Mouse (Mus musculus) forebrain, postnatal 0 days (tissue): ENCODE measurements at regions not wholly inside any gene's neighbourhood (a gene's known extent, or its start where the extent isn't known, plus 50 kb on each side); places are given as distances from the start of the nearest gene placed in this dataset.

ENCODE experiments used
- ATAC-seq: fragments of 200-750 bp; cut with Nextera tagmentation; 2 replicates; pipeline ENCODE4 v1.8.0; 2017; ENCODE audit warnings: mild to moderate bottlenecking, moderate library complexity
- DNase-seq: peaks from one replicate; pipeline ENCODE4 v3.0.0-alpha.2; 2015
- H3K27ac ChIP-seq: fragments of 300-500 bp; sonication (generic); 2 replicates; pipeline ENCODE4 v1.5.1; 2014; ENCODE audit warnings: low read depth, mild to moderate bottlenecking, antibody characterized with exemption, low read length, moderate library complexity, mixed read lengths
- H3K27me3 ChIP-seq: fragments of 300-500 bp; sonication (generic); 2 replicates; pipeline ENCODE4 v1.6.1; 2014; ENCODE audit warnings: mild to moderate bottlenecking, low read length, mixed read lengths; ENCODE audit not compliant: insufficient read depth
- H3K36me3 ChIP-seq: fragments of 300-500 bp; sonication (generic); 2 replicates; pipeline ENCODE4 v1.6.1; 2014; ENCODE audit warnings: mild to moderate bottlenecking, moderate library complexity; ENCODE audit not compliant: insufficient read depth
- H3K4me1 ChIP-seq: fragments of 300-500 bp; sonication (generic); 2 replicates; pipeline ENCODE4 v1.6.1; 2014; ENCODE audit warnings: antibody characterized with exemption; ENCODE audit not compliant: insufficient read depth
- H3K4me2 ChIP-seq: fragments of 300-500 bp; sonication (generic); 2 replicates; pipeline ENCODE4 v1.6.1; 2014; ENCODE audit warnings: low read depth, mild to moderate bottlenecking, moderate library complexity
- H3K4me3 ChIP-seq: fragments of 300-500 bp; sonication (generic); 2 replicates; pipeline ENCODE4 v1.5.1; 2014; ENCODE audit warnings: low read depth, low read length, mixed read lengths
- H3K9ac ChIP-seq: fragments of 300-500 bp; sonication (generic); 2 replicates; pipeline ENCODE4 v1.6.1; 2014; ENCODE audit warnings: mild to moderate bottlenecking
- H3K9me3 ChIP-seq: fragments of 300-500 bp; sonication (generic); 2 replicates; pipeline ENCODE4 v1.6.1; 2016; ENCODE audit warnings: low read length
- CTCF ChIP-seq: sonication (generic); IDR thresholded peaks from 2 replicates; pipeline ENCODE4 v1.5.1; 2016; ENCODE audit warnings: antibody characterized with exemption, control low read depth, low read depth
- WGBS: fragments of 180-500 bp; shearing (Covaris S2); extraction: QIAGEN DNeasy Blood & Tissue Kit; methylation state at CpG from one replicate; pipeline ENCODE4 v1.1.7; 2014; 5-methylcytosine and 5-hydroxymethylcytosine counted together

DNA sequence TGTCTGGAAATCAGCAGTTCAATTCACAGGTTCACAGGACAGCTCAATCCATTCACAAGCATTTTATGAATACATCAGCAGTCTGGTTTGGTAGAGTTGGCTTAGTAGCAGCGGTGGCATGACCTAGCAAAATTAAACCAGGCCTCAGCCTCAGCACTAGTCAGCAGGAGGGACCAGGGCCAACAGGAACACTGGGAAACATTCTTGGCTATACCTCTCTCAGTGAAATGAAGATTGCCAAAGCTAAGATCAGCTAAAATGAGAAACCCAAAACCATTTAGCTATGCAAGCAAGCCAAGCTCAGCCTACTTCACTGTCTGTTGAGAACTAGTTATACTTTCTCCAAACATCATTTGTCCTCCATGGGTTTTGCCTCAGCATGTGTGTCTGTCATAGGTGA is 945.3 kb downstream of the Basp1 start:
- no peak for TF ChIP-seq CTCF
- no peaks in the 10 kb centered on the region for H3K4me1 ChIP-seq
- H3K4me2 ChIP-seq: no peak overlapping the region
- WGBS: 77% methylated on average over 1 of the region's 1 CpGs
- no peak overlapping the region for H3K27ac ChIP-seq
- no peaks in the 10 kb centered on the region for H3K27me3 ChIP-seq
- ATAC-seq (no peak), DNase-seq (peak; percentile 5)
- H3K36me3 ChIP-seq: no peaks in the 10 kb centered on the region
- H3K9ac ChIP-seq: no peak overlapping the region
- no peak overlapping the region for H3K4me3 ChIP-seq
- H3K9me3 ChIP-seq: no peaks in the 10 kb centered on the region

DNA sequence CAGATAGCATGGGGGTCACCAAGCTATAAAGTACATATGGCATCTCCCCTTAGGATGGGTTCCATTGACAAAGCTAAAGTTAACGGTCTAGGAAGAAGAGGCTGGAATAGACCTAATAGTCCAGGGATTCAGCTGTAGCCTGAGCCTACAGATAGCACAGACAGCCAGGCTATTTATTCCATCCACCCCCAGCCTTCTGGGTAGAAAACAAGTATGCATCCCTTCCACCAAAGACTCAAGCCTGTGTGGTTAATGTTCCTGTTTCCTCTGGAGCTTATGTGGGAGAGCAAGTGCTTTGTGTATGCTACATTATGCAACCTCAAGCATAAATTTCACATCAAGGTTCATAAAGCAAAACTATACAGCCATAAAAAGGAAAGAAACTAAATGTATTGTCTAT is 955.8 kb downstream of the Basp1 start:
- no peak for TF ChIP-seq CTCF
- no peaks in the 10 kb centered on the region for H3K36me3 ChIP-seq
- no peaks in the 10 kb centered on the region for H3K27me3 ChIP-seq
- H3K4me2 ChIP-seq: no peak overlapping the region
- no peak overlapping the region for H3K27ac ChIP-seq
- DNase-seq (no peak), ATAC-seq (no peak)
- no peaks in the 10 kb centered on the region for H3K4me1 ChIP-seq
- no peak overlapping the region for H3K9ac ChIP-seq
- whole genome bisulfite sequencing: 96% methylated on average over 1 of the region's 1 CpGs
- H3K9me3 ChIP-seq: no peaks in the 10 kb centered on the region
- H3K4me3 ChIP-seq: no peak overlapping the region

DNA sequence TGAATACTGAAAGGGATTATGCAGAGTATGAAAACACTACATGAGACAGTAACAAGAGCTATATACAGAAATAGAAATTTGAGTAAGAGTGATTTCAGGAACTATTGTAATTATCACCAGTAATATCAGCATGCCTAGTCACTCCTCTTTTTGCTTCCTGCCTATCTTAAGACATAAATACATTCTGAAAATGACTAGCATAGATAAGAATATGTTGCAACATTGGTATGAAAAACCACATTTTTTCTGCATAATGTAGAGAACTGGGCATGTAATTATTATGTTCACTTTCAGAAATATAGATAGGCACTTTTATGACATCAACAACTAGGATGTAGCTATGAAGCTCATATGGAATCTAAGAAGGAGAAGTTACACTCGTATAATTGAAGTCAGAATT is 980.5 kb downstream of the Basp1 start:
- TF ChIP-seq CTCF: no peak
- ATAC-seq (no peak), DNase-seq (no peak)
- no peaks in the 10 kb centered on the region for H3K9me3 ChIP-seq
- H3K4me3 ChIP-seq: no peak overlapping the region
- H3K9ac ChIP-seq: no peak overlapping the region
- no peaks in the 10 kb centered on the region for H3K4me1 ChIP-seq
- no peak overlapping the region for H3K4me2 ChIP-seq
- no peaks in the 10 kb centered on the region for H3K36me3 ChIP-seq
- H3K27me3 ChIP-seq: no peaks in the 10 kb centered on the region
- WGBS: 91% methylated on average over 1 of the region's 1 CpGs
- no peak overlapping the region for H3K27ac ChIP-seq

DNA sequence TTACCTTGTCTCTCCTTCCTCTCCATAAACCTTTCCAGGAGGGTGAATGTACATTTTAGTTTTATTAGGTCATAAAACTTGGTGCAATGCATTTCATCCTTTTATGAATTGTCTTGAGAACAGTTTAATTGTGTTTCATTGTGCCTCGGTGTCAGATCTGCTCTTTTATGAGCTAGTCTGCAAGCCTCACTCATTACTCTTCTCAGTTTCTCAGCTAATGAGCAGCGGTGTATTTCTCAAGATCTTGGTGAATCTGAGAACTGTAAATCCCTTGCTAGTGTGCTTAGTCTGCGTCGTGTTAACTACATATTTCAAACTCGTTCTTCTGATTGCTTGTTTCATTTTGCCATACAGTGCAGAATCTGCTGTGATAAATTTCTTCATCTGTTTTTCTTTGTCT is 984.4 kb downstream of the Basp1 start:
- no peaks in the 10 kb centered on the region for H3K9me3 ChIP-seq
- no peaks in the 10 kb centered on the region for H3K36me3 ChIP-seq
- no peak overlapping the region for H3K4me3 ChIP-seq
- H3K9ac ChIP-seq: no peak overlapping the region
- H3K27ac ChIP-seq: no peak overlapping the region
- no peaks in the 10 kb centered on the region for H3K4me1 ChIP-seq
- H3K27me3 ChIP-seq: no peaks in the 10 kb centered on the region
- no peak overlapping the region for H3K4me2 ChIP-seq
- 61% methylated on average over 5 of the region's 5 CpGs for WGBS
- DNase-seq (no peak), ATAC-seq (no peak)
- no peak for TF ChIP-seq CTCF

DNA sequence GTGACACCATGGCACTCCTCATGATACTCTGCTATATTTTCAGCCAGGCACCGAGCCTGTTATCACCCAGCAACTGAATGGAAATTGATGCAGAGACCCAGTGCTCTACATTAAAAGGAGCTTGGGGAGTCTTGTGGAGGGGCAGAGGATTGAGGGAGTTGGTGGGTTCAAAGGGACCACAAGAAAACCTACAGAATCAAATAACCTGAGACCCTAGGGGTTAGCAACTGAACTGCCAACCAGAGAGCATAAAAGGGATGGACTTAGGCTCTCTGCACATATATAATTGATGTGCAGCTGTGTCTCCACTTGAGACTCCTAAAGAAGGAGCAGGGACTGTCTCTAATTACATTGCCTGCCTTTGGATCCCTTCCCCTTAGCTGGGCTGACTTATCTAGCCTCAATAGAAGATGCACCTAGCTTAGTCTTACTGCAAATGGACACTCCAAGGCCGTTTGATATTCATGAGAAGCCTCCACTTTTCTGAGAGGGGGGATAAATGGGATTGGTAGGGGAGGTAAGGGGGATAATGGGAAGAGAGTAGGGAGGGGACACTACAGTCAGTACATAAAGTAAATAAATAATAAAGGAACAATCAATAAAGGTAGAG is 991.1 kb downstream of the Basp1 start:
- H3K4me1 ChIP-seq: no peaks in the 10 kb centered on the region
- 72% methylated on average over 2 of the region's 2 CpGs for whole genome bisulfite sequencing
- ATAC-seq (no peak), DNase-seq (no peak)
- no peak overlapping the region for H3K9ac ChIP-seq
- H3K36me3 ChIP-seq: no peaks in the 10 kb centered on the region
- no peaks in the 10 kb centered on the region for H3K27me3 ChIP-seq
- TF ChIP-seq CTCF: no peak
- no peak overlapping the region for H3K4me2 ChIP-seq
- no peak overlapping the region for H3K27ac ChIP-seq
- no peaks in the 10 kb centered on the region for H3K9me3 ChIP-seq
- H3K4me3 ChIP-seq: no peak overlapping the region

DNA sequence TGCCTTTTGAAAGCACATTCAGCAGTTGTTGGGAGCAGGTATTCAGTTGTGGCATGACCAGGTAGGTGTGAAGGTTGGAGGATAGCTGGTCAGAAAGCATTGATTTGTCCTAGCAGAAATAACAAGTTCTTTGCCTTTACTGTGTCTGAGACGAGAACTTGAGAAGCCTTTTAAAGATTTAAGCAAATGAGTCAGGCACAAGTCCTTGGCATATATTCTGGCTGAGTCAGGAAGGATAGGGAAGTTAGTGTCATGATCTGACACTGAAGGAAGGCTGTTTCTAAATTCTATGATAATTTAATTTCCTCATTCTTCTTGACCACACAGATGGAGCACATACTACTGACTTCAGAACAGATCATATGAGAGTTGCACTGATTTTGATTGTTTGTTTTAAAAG is 993.8 kb downstream of the Basp1 start:
- Histone ChIP-seq H3K27ac (no peak overlapping the region), H3K9me3 (no peaks in the 10 kb centered on the region), H3K4me1 (no peaks in the 10 kb centered on the region), H3K4me3 (no peak overlapping the region), H3K27me3 (no peaks in the 10 kb centered on the region), H3K4me2 (no peak overlapping the region), H3K36me3 (no peaks in the 10 kb centered on the region), H3K9ac (no peak overlapping the region)
- DNase-seq: no peak
- no peak for TF ChIP-seq CTCF
- WGBS: 64% methylated on average over 1 of the region's 1 CpGs
- ATAC-seq: no peak

DNA sequence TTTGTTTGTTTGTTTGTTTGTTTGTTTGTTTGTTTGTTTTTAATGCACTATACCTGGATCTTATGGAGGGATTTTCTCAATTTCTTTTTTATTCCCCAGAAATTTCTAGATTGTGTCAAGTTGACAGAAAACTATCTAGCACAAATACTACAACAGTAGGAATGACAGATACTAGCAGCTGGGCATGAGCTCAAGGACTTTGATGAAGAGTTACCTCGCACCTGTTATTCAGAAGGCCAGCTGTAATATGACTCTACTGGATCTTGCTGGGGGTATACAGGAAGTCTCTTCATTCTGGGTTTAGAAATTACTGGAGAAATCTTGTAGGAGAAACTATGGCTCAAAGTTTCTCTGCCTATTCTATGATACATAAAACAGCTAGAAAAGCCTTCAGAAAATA is 994.4 kb downstream of the Basp1 start:
- Histone ChIP-seq H3K27ac (no peak overlapping the region), H3K9me3 (no peaks in the 10 kb centered on the region), H3K9ac (no peak overlapping the region), H3K4me1 (no peaks in the 10 kb centered on the region), H3K36me3 (no peaks in the 10 kb centered on the region), H3K4me2 (no peak overlapping the region), H3K27me3 (no peaks in the 10 kb centered on the region), H3K4me3 (no peak overlapping the region)
- no peak for TF ChIP-seq CTCF
- no peak for ATAC-seq
- DNase-seq: no peak
- WGBS: 90% methylated on average over 1 of the region's 1 CpGs

DNA sequence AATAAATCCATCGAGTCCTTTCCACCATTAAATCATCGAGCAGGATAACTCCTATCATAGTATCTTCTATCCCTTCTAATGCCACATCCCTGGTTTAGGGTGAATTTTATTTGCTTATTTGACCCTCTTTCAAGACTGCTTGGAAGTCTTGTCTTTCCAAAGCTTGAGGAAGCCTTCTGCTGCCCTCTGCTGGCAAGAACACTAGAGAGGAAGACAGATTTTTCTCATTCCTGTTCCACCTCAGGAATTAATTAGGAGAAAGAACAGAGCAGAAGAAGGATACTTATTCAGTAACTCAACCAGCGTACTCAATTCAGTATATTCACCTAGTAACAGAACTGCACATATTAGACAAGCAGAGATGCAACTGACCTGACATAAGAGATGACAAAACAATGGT is 1005.9 kb downstream of the Basp1 start:
- 54% methylated on average over 3 of the region's 3 CpGs for WGBS
- H3K4me1 ChIP-seq: no peaks in the 10 kb centered on the region
- no peak overlapping the region for H3K27ac ChIP-seq
- no peak overlapping the region for H3K4me2 ChIP-seq
- no peaks in the 10 kb centered on the region for H3K36me3 ChIP-seq
- H3K27me3 ChIP-seq: no peaks in the 10 kb centered on the region
- DNase-seq (peak; percentile 79), ATAC-seq (no peak)
- H3K4me3 ChIP-seq: no peak overlapping the region
- no peak overlapping the region for H3K9ac ChIP-seq
- no peaks in the 10 kb centered on the region for H3K9me3 ChIP-seq
- TF ChIP-seq CTCF: peak; percentile 83
